Mouse (Mus musculus) NIH3T3 (cell line): Measurements from ENCODE around the gene Plekha7.
A peak's percentile ranks its signal among the peaks of the same experiment; 100 is the strongest.

Experiments
- DNase-seq: peaks from one replicate; pipeline ENCODE4 v3.0.0-alpha.2; 2012; ENCODE audit warnings: low read depth

Plekha7 gene

GRCm38 (mm10) chr7:116307871-116308631, at the start of gene Plekha7:
Plekha7 (minus strand) TSS chr7:116308376.
- DNase-seq = no peak

DNA sequence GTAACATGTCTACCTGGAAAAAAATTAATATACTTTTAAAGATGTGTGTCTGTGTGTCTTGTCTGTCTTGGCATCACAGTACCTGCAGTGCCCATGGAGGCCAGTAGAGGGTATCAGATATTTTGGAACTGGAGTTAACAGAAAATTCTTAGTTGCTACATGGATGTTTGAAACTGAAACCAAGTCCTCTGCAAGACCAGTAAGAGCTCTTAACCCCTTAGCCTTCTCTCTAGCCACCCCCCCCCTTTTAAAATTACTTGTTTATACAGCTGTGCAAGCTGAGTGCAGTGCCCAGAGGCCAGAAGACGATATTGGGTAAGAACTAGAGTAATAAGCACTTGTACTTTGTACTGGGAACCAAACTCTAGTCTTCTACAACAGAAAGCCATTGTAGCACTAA, 28.1 kb upstream of the Plekha7 start:
- peak; percentile 85 for DNase-seq

DNA sequence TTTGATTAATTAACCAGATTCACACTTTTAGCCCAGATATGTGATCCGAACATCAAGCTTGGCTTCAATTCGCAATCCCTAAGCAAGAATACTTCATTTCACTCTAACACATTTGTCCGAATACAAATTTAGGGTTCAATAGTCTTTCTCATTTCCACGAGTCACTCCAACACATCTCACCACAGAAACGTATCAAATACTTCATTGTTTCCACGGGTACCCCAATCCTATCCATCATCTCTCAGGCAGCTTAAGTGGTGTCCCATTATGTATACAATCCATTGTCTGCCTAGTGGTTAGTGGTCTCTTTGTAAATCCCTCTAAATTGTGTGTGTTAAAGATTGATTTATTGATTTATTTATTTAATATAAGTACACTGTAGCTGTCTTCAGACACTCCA, 27.0 kb upstream of the Plekha7 start:
- DNase-seq = no peak

- DNase-seq = peak; percentile 25
Measured at GRCm38 (mm10) chr7:116334669-116335038, 26.5 kb upstream of the Plekha7 start.

DNA sequence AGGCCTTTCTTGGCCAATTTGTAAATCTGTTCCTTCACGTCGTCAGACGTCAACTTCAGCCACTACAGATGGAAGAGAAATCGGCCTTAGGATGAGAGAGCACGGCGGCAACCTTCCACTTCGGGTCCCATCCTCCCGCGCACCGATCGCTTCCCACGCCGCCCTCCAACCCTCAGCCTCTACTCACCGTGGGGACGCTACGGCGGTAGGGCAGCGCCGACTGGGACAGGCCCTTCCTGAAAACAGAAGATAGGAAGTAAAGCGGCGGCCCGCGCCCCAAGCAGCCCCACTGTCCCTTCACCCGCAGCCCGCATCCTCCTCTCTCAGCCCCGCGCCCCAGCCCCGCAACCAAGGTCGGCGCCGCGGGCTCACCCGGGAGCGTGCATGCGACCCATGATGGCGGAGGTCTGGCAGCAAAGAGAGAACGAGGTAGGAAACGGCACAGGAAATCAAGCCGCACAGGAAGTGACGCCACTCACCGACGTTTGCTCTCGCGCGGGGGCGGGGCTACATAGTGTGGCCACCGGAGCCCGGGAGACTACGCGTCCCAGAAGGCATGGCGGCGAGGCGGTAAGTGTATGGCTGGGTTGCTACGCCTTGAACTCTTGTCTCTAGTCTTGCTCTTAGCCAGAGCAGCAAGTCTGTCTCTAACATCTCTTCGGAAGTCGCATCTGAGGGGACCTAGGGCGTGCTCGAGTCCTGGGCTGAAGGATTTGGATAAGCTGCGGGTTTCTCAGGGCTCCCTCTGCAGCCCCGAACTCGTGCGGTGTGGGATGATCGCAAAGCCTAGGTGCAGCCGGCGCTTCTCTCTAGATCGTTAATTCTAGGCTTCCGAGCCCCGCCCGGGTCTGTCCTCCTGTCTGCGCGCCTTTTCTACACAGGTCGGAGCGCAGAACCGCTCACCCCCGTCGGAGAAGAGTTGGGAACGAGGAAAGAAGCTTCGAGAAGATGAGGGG, 25.8 kb upstream of the Plekha7 start, which contains the start of gene Rps13:
Gene Rps13, minus strand, starts transcription at position 483 of the 956 bp plus-strand sequence.
- DNase-seq = peak; percentile 97

- no peak for DNase-seq
Measured at GRCm38 (mm10) chr7:116331246-116331645, 23.1 kb upstream of the Plekha7 start.

DNA sequence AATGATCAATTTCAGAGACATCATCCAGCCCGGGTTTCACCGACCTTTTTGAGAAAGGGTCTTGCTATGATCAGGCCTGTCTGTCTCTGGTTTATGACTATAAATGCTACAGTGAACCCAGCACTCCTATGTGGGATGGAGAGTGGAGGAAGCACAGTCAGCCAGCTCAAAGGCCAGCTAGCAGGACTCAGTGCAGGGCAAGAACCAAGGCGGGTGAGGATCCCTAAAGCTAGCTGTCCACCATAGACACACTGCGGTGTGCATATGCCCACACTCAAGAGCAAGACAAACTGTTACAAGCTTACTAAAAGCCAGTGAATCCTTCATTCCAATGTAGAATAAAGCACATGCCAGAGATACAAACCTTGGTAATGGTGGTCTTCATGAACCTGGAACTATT, 21.7 kb upstream of the Plekha7 start:
- DNase-seq = no peak

DNA sequence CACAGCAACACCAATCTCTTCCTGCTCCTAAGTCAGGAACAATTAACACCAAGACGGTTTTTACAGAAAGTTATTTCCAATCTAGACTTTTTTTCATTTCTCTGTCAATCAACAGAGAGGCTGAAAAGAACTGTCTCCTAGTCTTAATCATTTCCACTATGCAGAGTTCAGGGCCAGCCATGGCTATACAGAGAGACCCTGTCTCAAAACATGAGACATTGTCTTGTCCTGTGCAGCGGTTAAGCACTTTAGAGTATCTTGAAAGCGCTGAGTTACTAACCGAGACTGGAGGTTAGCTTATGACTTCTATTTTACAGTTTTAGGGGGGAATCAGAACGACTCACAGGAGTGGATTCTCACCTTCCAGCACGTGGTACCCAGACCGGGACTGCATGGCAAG, 20.6 kb upstream of the Plekha7 start:
- DNase-seq = no peak

DNA sequence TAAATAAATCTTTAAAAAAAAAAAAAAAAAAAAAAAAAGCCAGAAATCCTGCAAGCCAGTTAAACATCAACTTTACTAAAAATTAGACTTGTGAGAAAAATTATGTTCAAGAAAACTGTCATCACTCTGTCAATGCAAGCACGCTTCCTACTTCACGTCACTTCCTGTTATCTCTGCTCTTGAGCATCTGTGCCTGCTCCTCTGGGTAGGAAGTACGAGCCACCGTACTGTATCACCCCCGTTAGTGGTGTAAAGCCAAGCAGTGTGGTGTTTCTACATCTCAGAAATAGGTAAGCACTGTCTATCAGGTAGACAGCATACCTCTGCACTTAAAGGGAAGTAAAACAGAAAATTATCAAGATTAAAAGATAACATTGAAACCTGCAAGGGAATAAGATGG, 19.7 kb upstream of the Plekha7 start:
- no peak for DNase-seq

GRCm38 (mm10) chr7:116323331-116323964, 15.3 kb upstream of the Plekha7 start:
- DNase-seq = peak; percentile 84

- DNase-seq = no peak
Measured at GRCm38 (mm10) chr7:116309456-116309855, 1.3 kb upstream of the Plekha7 start.

DNA sequence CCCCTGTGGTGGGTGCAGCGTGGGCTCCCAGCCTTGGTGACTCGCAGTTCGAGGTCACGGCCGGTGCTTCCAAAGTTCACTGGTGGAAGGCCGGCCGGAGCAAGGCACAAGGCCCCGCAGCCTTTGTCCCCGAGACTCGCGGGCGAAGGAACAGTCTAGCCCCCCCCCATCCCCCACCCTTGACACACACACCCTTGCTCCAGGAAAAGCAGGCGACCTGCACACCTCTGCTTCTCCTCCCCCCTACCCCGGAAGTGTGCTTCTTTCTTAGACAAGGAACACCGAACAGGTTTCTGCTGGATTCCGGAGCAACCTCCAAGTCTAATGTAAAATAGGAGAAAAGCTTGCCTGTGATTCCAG, 436 bp upstream of the Plekha7 start:
- DNase-seq = no peak

DNA sequence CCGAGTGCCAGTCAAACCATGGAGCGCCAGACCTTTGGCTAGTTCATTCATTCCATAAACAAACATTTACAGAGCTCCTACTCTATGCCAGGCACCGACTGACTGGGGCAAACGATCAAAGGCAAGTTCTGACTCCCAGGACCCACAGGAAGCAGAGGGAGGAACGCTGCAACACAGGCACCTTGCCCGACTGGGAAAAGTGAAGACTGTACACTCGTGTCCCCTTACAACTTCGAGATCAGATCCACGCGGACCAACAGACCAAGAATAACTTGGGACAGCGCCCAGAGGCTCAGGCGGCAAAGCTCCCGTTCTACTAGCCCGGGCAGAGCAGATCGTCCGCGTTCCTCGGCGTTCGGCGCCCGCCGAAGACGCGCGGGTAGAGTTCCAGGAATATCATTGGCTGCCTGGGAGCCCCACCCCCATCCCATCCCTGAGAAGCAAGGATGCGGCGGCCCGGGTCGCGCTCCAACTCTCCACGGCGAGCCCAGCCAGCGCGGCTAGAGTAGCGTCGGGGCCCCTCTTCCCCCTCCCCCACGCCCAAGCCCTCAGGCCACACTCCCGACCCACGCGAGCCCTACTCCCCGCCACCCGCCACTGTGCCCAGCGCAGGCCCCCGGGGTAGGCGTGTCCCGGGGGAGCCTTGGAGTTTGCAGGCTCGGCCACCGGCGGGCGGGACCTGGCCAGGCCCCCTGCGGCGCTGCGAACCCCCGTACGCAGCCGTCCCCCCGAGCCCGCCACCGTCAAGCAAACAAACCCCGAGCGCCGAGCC, 891 bp downstream of the Plekha7 start:
- DNase-seq = peak; percentile 31

DNA sequence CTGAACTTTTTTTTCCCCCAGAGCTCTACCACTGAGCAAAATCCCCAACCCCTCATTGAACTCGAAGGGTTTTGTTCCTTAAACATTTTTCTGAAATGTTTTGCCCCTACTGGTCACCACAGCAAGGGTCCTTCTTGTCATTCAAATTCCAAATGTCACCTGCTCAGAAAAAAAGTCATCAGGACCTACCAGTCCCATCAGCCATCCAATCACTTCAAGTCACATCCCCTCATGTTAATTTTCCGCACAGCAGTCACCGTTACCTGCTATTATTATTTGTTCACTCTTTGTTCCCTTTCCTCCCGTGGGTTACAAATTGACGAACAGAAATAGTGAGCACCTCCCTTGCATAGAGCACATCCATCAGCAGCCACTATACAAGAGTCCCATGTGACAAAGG, 1.6 kb downstream of the Plekha7 start:
- DNase-seq = no peak

GRCm38 (mm10) chr7:116301661-116302311, 6.4 kb downstream of the Plekha7 start:
- peak; percentile 78 for DNase-seq

DNA sequence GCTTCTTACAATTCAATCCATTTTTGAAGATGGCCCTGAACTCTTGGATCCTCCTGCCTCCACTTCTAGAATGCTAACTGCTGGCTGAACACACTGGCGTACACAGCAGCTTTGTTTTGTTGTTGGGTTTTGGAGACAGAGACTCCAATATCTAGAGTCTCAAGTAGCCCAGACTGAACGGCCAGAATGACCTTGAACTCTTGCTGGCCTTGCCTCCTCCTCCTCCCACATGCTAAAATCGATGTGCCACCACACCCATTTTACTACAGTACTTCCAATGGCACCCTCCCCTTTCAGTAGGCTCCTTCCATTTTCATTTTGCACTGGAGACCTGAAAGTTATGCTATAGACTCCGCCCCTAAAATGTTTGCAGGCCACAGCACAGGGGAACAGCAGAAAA, 7.0 kb downstream of the Plekha7 start:
- DNase-seq = no peak

GRCm38 (mm10) chr7:116298851-116299250, 9.3 kb downstream of the Plekha7 start:
- no peak for DNase-seq

GRCm38 (mm10) chr7:116298389-116298788, 9.8 kb downstream of the Plekha7 start:
- no peak for DNase-seq

DNA sequence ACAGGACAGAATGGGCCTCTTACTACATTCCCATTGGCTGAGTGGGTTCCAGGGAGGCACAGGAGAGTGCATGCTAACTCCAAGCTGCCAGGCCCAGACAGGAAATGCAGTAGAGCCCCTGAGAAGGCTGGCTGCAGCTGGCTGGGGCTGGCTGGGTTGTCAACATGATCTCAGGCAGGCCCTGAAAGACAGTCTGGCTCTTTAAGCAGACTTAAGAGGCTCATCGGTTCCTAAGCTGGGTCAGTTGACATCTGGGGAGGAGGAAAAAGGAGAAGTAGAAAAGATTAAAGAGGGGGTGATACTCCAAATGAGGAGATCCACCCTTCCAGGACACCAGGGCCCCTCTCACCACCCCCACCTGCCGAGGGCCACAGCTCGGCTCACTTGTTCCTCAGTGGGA, 13.2 kb downstream of the Plekha7 start:
- DNase-seq = peak; percentile 35

GRCm38 (mm10) chr7:116292377-116292776, 15.8 kb downstream of the Plekha7 start:
- no peak for DNase-seq

GRCm38 (mm10) chr7:116290559-116290958, 17.6 kb downstream of the Plekha7 start:
- DNase-seq = no peak
